Mouse (Mus musculus) adrenal gland, adult 8-10 months (tissue): ENCODE measurements at regions not wholly inside any gene's neighbourhood (a gene's known extent, or its start where the extent isn't known, plus 50 kb on each side); places are given as distances from the start of the nearest gene placed in this dataset.

Source experiments
- DNase-seq: peaks from one replicate; pipeline ENCODE4 v3.0.0; 2022

DNA sequence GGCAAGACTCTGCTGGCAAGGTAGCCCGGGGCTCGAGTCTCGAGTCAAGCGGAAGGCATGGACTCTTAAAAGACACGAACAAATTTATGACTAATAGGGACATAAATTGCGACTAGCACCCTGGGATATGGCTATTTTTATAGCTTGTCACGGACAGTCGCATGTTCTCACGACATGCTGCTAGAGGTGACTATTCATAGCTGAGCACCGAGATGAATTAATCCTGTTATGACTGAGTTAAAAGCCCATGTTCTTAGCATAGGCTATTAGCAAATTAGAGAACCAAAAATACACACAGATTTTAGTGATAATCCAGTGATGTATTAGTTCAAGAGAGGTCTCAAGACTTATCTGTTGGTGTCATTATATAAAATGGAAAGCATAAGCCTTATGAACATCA lies 539.2 kb downstream of the Gm19410 start:
- DNase-seq = no peak

- DNase-seq = peak; percentile 49
These were observed 540.7 kb downstream of the Gm19410 start for GRCm38 (mm10) chr8:36306336-36306735.

DNA sequence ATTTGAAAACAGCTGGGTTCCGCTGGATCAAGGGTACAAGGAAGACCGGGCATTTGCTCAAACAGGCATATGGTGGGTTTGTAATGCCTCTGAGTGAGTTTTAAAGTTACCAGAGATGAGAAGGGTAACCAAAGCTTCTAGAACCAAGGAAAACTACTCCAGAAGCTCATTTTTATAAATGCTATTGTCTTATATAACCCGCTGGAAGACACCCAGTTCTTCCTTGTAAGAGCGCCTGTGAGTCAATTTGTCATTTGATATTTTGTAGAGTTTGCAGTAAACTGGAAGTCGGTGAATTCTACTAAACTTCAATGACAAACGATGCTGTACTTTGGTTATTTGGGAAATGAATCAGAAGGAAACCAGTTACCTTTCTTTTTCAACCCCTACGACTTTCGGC lies 541.9 kb downstream of the Gm19410 start:
- no peak for DNase-seq

DNA sequence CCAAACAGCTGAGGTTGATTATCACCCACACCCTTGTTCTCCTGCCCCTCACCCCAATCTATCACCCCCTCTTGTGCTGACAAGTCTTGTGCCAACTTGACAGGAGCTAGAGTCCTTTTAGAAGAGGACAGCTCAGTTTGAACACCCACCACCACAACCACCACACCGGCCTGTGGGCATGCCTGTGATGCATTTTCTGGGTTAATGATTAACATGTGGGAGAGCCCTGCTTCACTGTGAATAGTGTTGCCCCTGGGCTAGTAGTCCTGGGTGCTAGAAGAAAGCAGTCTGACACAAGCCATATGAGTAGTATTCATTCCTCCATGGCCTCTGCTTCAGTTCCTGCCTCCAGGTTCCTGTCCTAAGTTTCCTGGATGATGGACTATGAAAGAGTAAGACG lies 542.5 kb downstream of the Gm19410 start:
- DNase-seq = no peak

DNA sequence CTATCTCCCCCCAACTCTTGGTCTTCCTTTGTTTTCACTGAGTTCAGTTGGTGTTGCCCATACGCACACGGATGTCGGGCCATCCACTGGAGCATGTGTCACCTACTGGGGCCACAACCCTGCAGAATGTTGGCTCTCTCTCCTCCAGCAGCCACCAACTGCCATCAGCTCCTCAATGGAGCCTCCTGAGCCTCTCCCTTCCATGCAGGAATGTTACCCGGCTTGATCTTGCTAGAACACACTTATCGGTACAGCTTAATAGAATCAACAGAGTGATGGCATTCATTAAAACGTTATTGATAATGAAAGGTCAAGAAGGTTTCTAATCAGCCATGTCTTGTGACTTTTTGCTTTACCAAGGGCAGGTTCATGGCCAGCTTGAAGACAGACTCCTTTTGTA lies 543.7 kb downstream of the Gm19410 start:
- DNase-seq = no peak

DNA sequence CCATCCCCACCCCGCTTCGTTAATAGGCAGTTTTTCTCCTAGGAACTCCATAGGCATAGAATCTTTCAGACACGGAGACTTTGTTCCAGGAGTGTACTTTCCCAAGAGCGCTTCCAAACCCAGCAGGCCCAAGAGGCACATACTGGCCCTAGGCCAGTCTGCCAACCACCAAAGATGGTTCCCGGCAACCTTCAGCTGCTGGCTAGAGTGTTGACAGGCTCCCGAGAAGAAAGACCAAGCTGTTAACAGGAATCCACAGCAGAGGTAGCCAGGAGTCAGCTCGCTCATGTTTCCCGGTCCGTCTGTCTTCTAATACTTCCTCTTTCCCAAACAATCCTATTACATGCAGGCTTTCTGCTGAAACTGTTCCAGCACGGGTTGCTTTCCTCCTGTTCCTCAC lies 544.4 kb downstream of the Gm19410 start:
- no peak for DNase-seq

DNA sequence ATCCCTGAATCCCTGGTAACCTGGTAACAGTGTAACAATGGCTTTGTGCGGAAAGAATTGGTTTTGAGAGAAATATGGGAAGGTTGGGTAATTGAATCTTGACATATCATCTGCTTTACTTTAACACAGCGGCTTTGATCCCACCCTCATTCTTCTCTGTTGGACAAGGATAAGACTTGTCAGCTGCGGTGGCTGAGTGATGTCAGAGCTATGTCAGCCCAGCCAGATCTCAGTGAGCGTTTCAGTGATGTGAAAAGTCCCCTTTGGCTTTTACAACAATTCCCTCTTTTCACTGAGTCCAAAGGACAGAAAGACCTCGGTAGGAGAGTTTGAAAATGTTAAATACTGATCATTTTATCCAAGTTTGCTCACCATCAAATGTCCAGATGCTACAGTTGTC lies 546.1 kb downstream of the Gm19410 start:
- DNase-seq = no peak

DNA sequence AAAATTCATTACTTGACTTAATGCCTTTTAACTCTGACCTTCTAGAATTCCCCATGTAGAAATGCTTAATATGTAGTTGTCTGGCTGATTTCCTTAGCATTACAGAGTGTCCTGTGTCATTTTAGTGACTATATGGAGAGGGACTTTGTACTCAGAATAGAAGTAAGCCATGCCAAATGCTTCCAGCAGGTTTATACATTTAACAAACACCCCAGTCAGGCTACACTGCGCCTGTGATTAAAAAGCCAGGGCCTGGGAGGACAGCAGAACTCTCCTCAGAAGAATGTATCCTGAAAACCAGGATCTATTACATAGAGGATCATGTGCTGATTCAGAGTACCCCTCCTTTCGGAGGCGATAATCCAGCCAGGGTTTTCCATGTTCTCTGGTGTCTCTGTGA lies 547.4 kb downstream of the Gm19410 start:
- no peak for DNase-seq

DNA sequence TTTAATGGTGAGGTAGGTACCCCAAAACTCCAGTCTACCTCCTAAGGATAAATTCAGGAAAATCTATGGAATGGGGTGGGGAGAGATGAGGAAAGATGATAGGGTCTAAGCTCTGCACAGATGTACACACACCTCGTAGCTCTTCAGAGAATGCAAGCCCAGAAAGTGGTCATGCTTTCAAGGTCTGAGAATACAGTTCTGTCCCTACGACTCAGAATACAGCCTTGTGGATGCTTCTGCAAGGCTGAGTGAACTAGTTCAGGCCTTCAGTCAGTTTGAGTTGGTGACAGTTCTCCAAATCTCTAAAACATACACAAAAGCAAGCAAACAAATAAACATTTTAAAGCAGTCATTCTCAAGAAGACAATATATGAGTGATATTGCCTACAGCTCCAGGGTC lies 552.8 kb downstream of the Gm19410 start:
- peak; percentile 9 for DNase-seq

- no peak for DNase-seq
These were observed 553.3 kb downstream of the Gm19410 start for GRCm38 (mm10) chr8:36318884-36319283.

DNA sequence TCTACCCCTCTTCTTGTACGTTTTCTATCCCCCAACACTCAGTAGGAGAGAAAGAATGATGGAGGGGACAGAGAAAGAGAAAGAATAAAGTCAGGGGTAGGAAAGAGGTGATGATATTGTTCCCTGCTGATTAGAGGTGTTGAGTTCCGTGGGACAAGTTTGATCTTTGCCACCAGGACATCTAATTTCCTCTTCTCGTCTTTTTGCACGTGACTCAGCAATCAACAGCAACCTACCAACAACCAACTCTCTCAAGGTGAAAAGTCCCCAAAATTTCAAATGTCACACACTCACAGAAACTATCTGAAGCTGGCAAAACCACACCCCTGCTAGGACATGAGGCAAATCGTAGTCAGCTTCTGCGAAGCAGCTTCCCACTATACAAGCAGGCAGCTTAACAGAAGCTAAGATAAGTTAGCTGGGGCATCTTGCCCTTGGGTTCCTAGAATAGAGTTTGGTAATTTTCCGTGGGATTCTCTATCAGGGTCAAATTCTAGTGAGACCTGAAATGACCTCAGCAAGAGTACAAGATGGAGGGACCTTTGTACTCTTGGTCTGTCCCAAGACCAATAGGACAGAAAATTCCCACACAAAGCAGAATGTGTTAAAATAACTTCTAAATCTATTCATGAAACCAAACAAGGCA lies 553.8 kb downstream of the Gm19410 start:
- DNase-seq = no peak

- no peak for DNase-seq
These were observed 556.5 kb downstream of the Gm19410 start for GRCm38 (mm10) chr8:36322125-36322524.

GRCm38 (mm10) chr8:36322578-36322977 lies 557.0 kb downstream of the Gm19410 start:
- no peak for DNase-seq

- DNase-seq = no peak
These were observed 573.0 kb downstream of the Gm19410 start for GRCm38 (mm10) chr8:36338628-36339027.

DNA sequence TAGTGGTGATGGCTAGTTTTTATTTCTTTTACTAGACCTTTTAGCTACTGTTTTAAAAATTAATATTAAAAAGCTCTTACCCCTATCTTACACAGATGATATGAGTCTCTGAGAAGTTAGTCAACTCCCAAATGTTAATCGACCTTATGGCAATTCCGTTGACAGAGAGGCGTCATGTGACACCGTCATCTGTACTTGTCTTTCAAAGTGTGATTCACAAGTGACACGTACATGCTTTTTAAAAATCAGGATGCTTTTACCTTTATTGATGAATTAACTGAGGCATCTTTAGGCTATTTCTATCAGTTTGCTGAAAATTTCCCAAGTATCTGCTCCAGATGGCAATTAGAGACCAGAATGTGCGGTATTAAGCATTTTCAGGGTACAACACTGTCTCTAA lies 573.9 kb downstream of the Gm19410 start:
- no peak for DNase-seq

GRCm38 (mm10) chr8:36340454-36340853 lies 574.9 kb downstream of the Gm19410 start:
- DNase-seq = no peak

- no peak for DNase-seq
These were observed 576.4 kb downstream of the Gm19410 start for GRCm38 (mm10) chr8:36341965-36342364.

DNA sequence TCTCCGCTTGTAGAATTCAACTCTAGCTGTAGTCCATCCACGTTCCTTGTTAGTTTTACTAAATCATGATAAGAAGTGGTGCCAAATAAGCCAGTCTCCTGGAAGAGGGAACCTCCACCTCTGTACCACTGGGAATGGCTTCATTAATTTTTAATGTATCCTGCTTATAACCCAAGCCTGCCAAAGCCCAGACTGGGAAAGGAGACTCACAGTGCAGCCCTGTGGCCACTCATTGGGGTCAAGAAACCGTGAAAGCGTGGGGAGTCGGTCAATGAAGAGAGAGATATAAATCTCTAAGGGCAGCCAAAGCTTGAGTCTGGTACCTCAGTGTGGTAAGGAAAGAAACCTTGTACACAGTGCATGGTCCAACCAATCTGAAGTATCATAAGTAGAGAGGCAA lies 577.1 kb downstream of the Gm19410 start:
- no peak for DNase-seq

- DNase-seq = peak; percentile 72
These were observed 581.2 kb downstream of the Gm19410 start for GRCm38 (mm10) chr8:36346682-36347324.

GRCm38 (mm10) chr8:36348067-36348466 lies 582.5 kb downstream of the Gm19410 start:
- no peak for DNase-seq

GRCm38 (mm10) chr8:36354926-36355325 lies 589.3 kb downstream of the Gm19410 start:
- DNase-seq = no peak

DNA sequence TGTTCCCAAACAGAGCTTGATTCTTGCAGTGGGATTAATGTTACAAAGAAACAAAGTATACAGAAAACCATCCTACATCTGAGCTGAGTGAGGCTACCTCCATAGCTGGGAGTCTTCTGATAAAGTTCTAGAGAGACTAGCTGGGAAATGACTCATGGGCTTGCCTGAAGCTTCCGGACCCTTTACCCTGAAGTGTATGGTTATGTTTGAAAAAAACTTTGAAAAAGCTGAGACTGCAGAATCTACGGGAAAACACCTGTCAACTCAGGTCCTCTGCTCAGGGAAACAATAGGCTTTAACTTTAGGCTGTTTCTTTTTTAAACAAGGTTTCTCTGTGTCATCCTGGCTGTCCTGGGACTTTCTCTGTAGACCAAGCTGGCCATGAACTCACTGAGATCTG lies 593.4 kb downstream of the Gm19410 start:
- no peak for DNase-seq

DNA sequence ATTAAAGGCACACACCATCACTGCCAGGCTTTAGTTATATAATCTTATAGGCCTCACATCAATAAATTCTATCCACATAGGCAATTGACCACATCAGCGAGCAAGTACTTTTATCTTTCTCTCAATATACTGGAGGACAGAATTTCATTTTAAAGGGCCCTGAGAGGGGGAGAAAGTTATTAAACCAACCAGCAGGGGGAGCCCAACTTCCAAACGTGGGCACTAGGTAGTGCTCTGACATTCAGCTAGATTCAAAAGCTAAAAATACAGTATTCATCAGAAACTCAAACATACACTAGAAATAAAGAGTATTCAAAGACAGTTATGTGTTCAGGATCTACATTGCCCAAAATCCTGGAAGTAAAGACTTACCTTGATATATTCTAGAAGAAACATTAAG lies 595.7 kb downstream of the Gm19410 start:
- DNase-seq = peak; percentile 34

- DNase-seq = no peak
These were observed 596.2 kb downstream of the Gm19410 start for GRCm38 (mm10) chr8:36361818-36362217.

- peak; percentile 63 for DNase-seq
These were observed 597.7 kb downstream of the Gm19410 start for GRCm38 (mm10) chr8:36363291-36363690.
